Mouse (Mus musculus) E14TG2a.4 (cell line): ENCODE measurements around the gene Gm49384.
A peak's percentile ranks its signal among the peaks of the same experiment; 100 is the strongest.
"Not testable (repeated sequence)": the region's sequence is repeated elsewhere in the genome, so short reads cannot be mapped to it uniquely, and the experiment has no call there.

Source experiments
- H3K27me3 ChIP-seq: 2 replicates; pipeline ENCODE4 v1.6.1; 2014; ENCODE audit warnings: low read length, control low read depth; ENCODE audit not compliant: insufficient read depth
- H3K36me3 ChIP-seq: 2 replicates; pipeline ENCODE4 v1.6.1; 2014; ENCODE audit warnings: low read length, control low read depth; ENCODE audit not compliant: insufficient read depth
- H3K4me1 ChIP-seq: replicated peaks from 2 replicates; pipeline ENCODE4 v1.6.1; 2014; ENCODE audit warnings: low read depth, low read length, control low read depth
- H3K4me3 ChIP-seq: replicated peaks from 2 replicates; pipeline ENCODE4 v1.5.1; 2014; ENCODE audit warnings: mild to moderate bottlenecking, low read length
- H3K9me3 ChIP-seq: 2 replicates; pipeline ENCODE4 v1.6.1; 2014; ENCODE audit warnings: low read length, control low read depth
- CTCF ChIP-seq: conservative IDR thresholded peaks from 2 replicates; pipeline ENCODE4 v1.5.1; 2014; ENCODE audit warnings: low read length
- NANOG ChIP-seq: IDR thresholded peaks from 2 replicates; pipeline ENCODE4 v1.6.1; 2014; ENCODE audit warnings: borderline replicate concordance, low read length, mixed read lengths
- POU5F1 ChIP-seq: IDR thresholded peaks from 2 replicates; pipeline ENCODE4 v1.6.1; 2014; ENCODE audit warnings: low read length, borderline replicate concordance

Gm49384 gene

DNA sequence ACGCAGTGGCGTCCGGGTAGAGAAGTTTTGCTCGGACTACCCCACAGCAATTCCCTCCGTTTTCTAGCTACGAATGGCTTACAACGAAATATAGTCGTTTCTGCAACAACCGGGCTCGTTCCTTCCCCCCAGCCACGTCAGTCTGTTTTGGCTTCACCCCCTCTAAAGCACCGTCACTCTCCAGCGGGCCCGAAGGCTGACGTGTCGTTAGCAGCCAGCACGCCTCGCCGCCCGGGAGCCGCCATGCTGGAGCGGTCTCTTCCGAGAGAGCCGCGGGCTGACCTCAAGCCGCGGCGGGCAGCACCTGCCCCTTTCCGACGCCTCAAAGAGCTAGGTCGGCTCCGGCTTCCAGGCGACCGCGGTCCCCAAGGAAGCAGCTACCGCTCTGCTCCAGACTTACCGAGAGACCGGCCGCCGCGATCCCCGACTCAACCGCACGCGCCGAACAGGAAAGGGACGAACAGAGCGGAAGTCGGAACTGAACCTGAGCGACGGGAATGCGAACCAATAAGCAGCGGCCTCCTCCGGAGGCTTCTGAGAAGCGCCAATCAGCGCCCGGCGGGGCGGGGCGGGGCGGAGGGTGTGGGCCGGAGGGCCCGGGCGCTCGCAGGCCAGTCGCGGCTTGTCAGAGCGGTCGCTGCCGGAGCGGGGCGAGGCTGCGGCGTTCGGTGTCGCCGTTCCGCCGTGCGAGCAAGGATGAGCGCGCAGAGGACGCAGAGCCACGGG is 20.3 kb downstream of the Gm49384 start, which contains the start of the genes Rpl36al and Mgat2:
TSS of gene Rpl36al (minus strand) at position 501 of the 726 bp plus-strand sequence.
TSS of gene Mgat2 (plus strand) at position 575 of the 726 bp plus-strand sequence.
- TF ChIP-seq POU5F1 (no peak), NANOG (no peak), CTCF (no peak)

DNA sequence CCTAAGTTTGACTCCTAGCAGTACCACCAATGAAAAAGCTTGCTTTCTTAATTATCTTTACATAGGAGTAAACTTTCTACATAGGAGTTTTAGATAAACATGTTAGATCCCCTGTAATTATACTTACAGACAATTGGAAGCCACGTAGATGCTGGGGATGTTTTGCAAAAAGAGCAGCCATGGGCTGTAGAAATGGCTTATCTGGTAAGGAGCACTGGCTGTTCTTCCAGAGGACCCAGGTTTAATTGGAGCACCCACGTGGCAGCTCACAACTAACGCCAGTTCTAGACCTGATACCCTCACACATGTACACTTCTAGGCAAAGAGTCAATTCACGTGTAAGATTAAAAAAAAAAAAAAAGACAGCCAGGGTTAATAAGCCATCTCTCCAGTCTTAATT is 22.3 kb downstream of the Gm49384 start:
- H3K9me3 ChIP-seq: 0 out of 2 replicates have a peak, but pooled peaks cover 5% of the 10 kb centered on the region
- H3K36me3 ChIP-seq: peaks cover 38% of the 10 kb centered on the region

More for the DNA sequence above, 20.3 kb downstream of the Gm49384 start, which contains the start of the genes Rpl36al and Mgat2:
- Histone ChIP-seq H3K9me3 (no peaks in the 10 kb centered on the region), H3K36me3 (peaks cover 48% of the 10 kb centered on the region), H3K4me3 (peak within 1 kb of the TSS; percentile 98), H3K4me1 (peaks cover 61% of the 10 kb centered on the region), H3K27me3 (no peaks in the 10 kb centered on the region; the same call in 1 of the 2 replicates)

DNA sequence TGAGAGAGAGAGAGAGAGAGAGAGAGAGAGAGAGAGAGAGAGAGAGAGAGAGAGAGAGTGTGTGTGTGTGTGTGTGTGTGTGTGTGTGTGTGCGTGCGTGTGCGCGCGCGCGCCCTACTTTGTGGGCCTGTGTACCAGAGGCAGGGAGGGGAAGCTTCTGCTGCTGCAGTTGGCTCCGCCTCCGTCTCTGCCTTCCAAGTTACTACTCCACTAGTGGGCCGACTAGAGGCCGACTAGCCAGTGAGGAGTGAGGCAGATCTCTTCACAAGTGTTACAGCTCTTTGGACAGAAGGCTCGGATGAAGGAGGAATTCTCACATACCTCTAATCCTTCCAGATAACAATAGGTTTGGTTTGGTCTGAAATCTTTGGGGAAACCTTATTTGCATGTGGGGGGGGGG is 24.7 kb downstream of the Gm49384 start:
- 0 out of 2 replicates have a peak, but pooled peaks cover 5% of the 10 kb centered on the region for H3K9me3 ChIP-seq
- peaks cover 45% of the 10 kb centered on the region for H3K36me3 ChIP-seq
- H3K4me3 ChIP-seq: 0 out of 2 replicates have a peak overlapping the region, but pooled peaks have one; percentile 27
- no peaks in the 10 kb centered on the region for H3K27me3 ChIP-seq
- peaks cover 28% of the 10 kb centered on the region for H3K4me1 ChIP-seq
- TF ChIP-seq POU5F1: no peak
- TF ChIP-seq NANOG: no peak
- no peak for TF ChIP-seq CTCF

More for the DNA sequence above, 22.3 kb downstream of the Gm49384 start:
- Histone ChIP-seq H3K4me1 (peaks cover 47% of the 10 kb centered on the region), H3K27me3 (no peaks in the 10 kb centered on the region; the same call in 1 of the 2 replicates), H3K4me3 (no peak overlapping the region)
- no peak for TF ChIP-seq POU5F1
- TF ChIP-seq CTCF: no peak
- TF ChIP-seq NANOG: no peak

DNA sequence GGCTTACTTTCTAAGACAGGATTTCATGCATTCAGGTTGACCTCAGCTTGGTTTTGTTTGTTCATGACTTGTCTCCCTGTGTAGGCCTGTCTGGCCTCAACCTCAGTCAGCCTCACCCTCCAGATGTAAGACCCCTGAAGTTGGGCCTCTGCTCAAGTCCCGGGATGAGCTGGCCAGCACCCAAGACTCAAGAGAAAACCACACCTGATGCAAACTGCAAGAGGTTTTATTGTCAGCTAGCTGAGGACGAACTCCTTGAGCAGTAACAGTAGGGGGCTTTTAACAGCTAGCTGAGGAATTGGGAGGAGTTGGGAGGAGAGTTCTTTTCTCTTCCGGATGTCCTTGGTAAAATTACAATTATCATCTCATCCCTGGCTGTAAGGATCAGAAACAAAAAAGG is 26.5 kb downstream of the Gm49384 start:
- TF ChIP-seq NANOG (no peak), POU5F1 (no peak), CTCF (no peak)

DNA sequence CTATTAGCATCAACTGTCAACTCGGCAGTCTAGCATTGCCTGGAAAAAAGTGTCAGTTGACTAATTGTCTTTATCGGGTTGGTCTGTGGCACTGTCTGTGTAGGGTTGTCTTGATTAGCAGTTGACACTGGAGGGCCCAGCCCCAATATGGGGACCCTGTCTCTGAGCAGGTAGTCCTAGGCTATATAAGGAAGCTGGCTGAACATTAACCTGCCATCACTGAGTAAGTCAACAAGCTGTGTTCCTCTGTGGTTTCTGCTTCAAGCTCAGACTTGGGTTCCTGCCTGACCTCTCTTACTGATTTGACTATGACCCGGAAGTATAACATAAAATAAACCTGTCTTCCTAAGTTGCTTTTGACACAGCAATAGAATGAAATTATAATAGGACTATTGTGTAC is 28.1 kb downstream of the Gm49384 start:
- TF ChIP-seq NANOG (no peak), POU5F1 (no peak), CTCF (no peak)
- no peak overlapping the region for H3K4me3 ChIP-seq

More for the DNA sequence above, 26.5 kb downstream of the Gm49384 start:
- peaks cover 27% of the 10 kb centered on the region for H3K4me1 ChIP-seq
- no peak overlapping the region for H3K4me3 ChIP-seq
- 0 out of 2 replicates have a peak, but pooled peaks cover 5% of the 10 kb centered on the region for H3K9me3 ChIP-seq
- no peaks in the 10 kb centered on the region for H3K27me3 ChIP-seq
- H3K36me3 ChIP-seq: peaks cover 58% of the 10 kb centered on the region

DNA sequence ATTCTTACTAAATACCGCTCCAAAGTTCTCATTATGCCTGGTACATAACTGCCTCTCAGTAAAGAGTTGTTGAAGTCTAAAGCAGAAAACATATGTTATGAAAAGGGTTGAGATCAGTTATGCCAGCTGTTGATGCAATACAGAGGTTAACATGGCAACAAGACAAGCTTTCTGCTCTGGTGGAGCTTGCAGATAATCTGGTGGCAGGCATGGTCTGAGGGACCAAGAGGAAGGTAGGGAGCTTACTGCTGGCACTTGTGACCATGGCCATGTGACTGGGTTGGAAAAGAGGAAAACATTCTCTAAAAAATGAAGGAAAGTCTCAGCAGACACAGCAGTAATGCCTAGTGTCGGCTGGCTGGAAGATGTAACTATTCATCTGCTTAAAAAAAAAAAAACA is 32.8 kb downstream of the Gm49384 start:
- Histone ChIP-seq H3K27me3 (no peaks in the 10 kb centered on the region), H3K9me3 (no peaks in the 10 kb centered on the region), H3K4me1 (peaks cover 33% of the 10 kb centered on the region), H3K36me3 (peaks cover 49% of the 10 kb centered on the region), H3K4me3 (no peak overlapping the region)
- no peak for TF ChIP-seq POU5F1
- no peak for TF ChIP-seq CTCF
- no peak for TF ChIP-seq NANOG

More for the DNA sequence above, 28.1 kb downstream of the Gm49384 start:
- H3K27me3 ChIP-seq: no peaks in the 10 kb centered on the region
- H3K4me1 ChIP-seq: peaks cover 23% of the 10 kb centered on the region
- H3K36me3 ChIP-seq: peaks cover 61% of the 10 kb centered on the region
- 0 out of 2 replicates have a peak, but pooled peaks cover 5% of the 10 kb centered on the region for H3K9me3 ChIP-seq

DNA sequence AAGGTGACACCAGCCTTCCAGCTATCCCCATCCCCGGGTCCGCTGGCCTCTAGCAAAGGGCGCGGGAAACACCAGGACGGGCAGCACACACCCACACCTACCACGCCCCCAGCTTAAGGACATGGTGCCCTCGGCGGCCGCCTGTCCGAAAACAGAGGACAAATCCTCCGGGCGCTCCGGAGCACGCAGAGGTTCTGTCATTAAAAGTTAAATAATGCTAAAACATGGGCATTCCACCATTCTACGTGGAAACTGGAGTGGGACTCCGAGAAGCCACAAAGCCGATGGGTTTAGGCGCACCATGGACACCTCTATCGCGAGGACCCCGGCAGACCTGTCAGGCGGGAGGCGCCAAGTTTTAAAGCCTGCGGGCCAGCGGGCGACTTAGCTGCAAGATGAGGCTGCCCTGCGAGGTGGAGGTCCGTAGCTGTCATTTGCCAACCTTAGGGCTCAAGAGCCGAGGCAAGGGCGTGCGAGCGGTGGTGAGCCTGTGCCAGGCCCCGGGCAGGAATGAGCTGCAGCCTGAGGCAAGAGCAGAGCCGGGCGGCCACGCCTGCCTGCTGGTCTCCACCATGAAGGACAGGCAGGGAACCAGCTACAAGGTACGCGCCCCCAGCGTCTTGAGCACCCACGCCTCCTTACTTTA is 35.5 kb downstream of the Gm49384 start, which contains the start of gene Lrr1:
TSS of gene Lrr1 (plus strand) at position 354 of the 646 bp plus-strand sequence.
- no peak for TF ChIP-seq NANOG
- peak within 1 kb of the TSS; percentile 98 for H3K4me3 ChIP-seq
- peaks cover 23% of the 10 kb centered on the region for H3K36me3 ChIP-seq
- H3K4me1 ChIP-seq: peaks cover 48% of the 10 kb centered on the region
- H3K27me3 ChIP-seq: no peaks in the 10 kb centered on the region
- no peaks in the 10 kb centered on the region for H3K9me3 ChIP-seq

DNA sequence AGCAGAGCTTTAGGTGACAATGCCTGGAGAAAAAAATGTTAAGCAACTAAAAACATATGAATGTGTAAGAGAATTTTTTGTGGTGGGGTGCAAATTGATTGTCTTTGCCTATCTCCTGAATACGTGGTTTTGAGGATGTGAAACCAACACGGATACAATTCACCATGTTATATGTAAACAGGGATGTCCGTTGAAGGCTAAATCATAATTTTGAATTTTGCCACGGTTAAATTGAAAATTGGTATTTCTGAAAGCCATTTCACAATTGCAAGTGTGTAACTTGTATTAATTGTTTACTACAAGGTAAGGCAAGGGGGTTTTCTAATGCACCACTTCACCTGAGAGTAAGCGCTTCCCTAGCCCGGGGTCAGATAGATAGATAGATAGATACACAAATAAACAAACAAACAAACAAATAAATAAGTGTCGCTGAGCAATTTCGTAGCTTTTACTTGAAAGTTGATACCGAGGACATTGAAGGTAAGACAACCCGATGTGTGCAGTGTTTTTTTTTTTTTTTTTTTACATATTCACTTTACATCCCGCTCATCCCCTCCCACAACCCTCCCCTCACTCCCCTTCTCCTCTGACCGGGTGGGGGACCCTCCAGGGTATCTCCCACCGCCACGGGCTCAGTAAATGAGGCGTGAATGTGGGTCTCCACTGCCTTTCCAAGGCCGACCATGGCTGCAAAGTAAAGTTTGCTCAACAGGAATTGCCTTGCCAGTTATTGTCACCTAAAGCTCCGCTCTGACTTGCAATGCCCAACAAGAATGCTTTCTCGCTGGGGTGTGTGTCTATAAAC is 36.2 kb downstream of the Gm49384 start:
- Histone ChIP-seq H3K9me3 (no peaks in the 10 kb centered on the region), H3K4me1 (peaks cover 53% of the 10 kb centered on the region), H3K4me3 (peak overlapping the region; percentile 98), H3K36me3 (peaks cover 15% of the 10 kb centered on the region), H3K27me3 (no peaks in the 10 kb centered on the region)
- TF ChIP-seq NANOG: no peak
- no peak for TF ChIP-seq CTCF
- no peak for TF ChIP-seq POU5F1

DNA sequence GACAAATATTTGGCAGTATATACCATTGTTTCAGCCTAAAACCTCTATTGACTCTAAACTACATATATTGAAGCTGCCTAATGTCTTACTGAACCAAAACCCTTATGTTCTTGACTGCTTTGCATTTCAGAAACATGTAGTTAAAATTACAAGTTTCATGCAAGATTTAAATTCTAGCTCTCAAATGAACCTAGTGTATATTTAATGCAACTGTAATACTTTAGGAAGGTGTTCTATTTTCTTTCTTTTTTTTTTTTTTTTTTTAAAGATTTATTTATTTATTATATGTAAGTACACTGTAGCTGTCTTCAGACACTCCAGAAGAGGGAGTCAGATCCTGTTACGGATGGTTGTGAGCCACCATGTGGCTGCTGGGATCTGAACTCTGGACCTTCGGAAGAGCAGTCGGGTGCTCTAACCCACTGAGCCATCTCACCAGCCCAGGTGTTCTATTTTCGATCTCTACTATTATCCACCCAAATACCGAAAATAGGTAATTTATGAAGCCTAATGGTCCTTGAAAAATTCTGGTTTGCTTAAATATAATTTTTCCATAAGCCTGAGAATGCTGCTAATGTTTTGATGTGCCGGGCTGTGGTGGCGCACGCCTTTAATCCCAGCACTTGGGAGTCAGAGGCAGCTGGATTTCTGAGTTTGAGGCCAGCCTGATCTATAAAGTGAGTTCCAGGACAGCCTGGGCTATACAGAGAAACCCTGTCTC is 37.0 kb downstream of the Gm49384 start:
- not testable (repeated sequence) for H3K4me3 ChIP-seq, H3K9me3 ChIP-seq, H3K27me3 ChIP-seq
- peaks cover 50% of the 10 kb centered on the region for H3K4me1 ChIP-seq
- peaks cover 10% of the 10 kb centered on the region for H3K36me3 ChIP-seq
